Mouse (Mus musculus) Muller cell, postnatal 12 days (primary cell): Measurements from ENCODE around the gene Metap2.
"Not testable (repeated sequence)": the region's sequence is repeated elsewhere in the genome, so short reads cannot be mapped to it uniquely, and the experiment has no call there.

ENCODE experiments used
- DNase-seq: peaks from one replicate; pipeline ENCODE4 v3.0.0-alpha.2; 2015; ENCODE audit errors: inconsistent ontology term

Metap2 gene

GRCm38 (mm10) chr10:93846706-93847105 lies 50.2 kb downstream of the Metap2 start:
- no peak for DNase-seq

GRCm38 (mm10) chr10:93835115-93835514 lies 61.8 kb downstream of the Metap2 start:
- not testable (repeated sequence) for DNase-seq

- no peak for DNase-seq
Measured at GRCm38 (mm10) chr10:93834394-93834745, 62.5 kb downstream of the Metap2 start.

GRCm38 (mm10) chr10:93833699-93834393 lies 63.0 kb downstream of the Metap2 start:
- peak; percentile 88 for DNase-seq

- no peak for DNase-seq
Measured at GRCm38 (mm10) chr10:93833370-93833698, 63.6 kb downstream of the Metap2 start.

- DNase-seq: no peak
Measured at GRCm38 (mm10) chr10:93832811-93833210, 64.1 kb downstream of the Metap2 start.

GRCm38 (mm10) chr10:93831730-93832574 lies 64.9 kb downstream of the Metap2 start:
- no peak for DNase-seq

- no peak for DNase-seq
Measured at GRCm38 (mm10) chr10:93830931-93831729, 65.8 kb downstream of the Metap2 start, which contains the start of gene Usp44. Gene Usp44, plus strand, starts transcription at chr10:93831555.

GRCm38 (mm10) chr10:93829898-93830831 lies 66.7 kb downstream of the Metap2 start:
- DNase-seq: peak; percentile 8

GRCm38 (mm10) chr10:93818661-93819060 lies 78.2 kb downstream of the Metap2 start:
- peak; percentile 42 for DNase-seq

- DNase-seq: peak; percentile 22
Measured at GRCm38 (mm10) chr10:93813755-93814154, 83.1 kb downstream of the Metap2 start.

GRCm38 (mm10) chr10:93812774-93813415 lies 84.0 kb downstream of the Metap2 start:
- peak; percentile 62 for DNase-seq

- no peak for DNase-seq
Measured at GRCm38 (mm10) chr10:93812098-93812497, 84.8 kb downstream of the Metap2 start.

- peak; percentile 86 for DNase-seq
Measured at GRCm38 (mm10) chr10:93810590-93811185, 86.2 kb downstream of the Metap2 start.

GRCm38 (mm10) chr10:93809438-93809837 lies 87.5 kb downstream of the Metap2 start:
- not testable (repeated sequence) for DNase-seq
